Mouse (Mus musculus): ENCODE results near the gene Coro6. TPM values are rescaled to one million over a fixed set of nuclear protein-coding genes. Genes with fewer than 3 reads are reported as not detected.

Coro6 gene
- total RNA-seq (2021): 10 to 100 TPM; 48.9 to 57.9 TPM
- long read RNA-seq, experiment 1, partial matches to known transcripts: 3 of 59 reads
- long read RNA-seq, experiment 1, other reads (novel, unspliced or antisense): 56 of 59 reads
- long read RNA-seq, experiment 2, partial matches to known transcripts: 12 of 67 reads
- long read RNA-seq, experiment 2, other reads (novel, unspliced or antisense): 55 of 67 reads

GRCm38 (mm10) chr11:77462283-77463100 is at the start of gene Coro6:
Gene Coro6 (plus strand): TSS chr11:77462411.
- peak within 1 kb of the TSS; percentile 76 for H3K27ac ChIP-seq

GRCm38 (mm10) chr11:77414141-77414839 is 47.9 kb upstream of the Coro6 start:
- DNase-seq (ENCODE audit: extremely low spot score in 1 of 2, low spot score in 2 of 2): no peak
- no peak overlapping the region for H3K4me3 ChIP-seq
- no peak for TF ChIP-seq CTCF (IDR thresholded peaks at IDR 0.05)
- no peak overlapping the region for H3K27ac ChIP-seq
- intact Hi-C loops (cut with DNase I): no loop called here

More at GRCm38 (mm10) chr11:77462283-77463100, at the start of gene Coro6:
- DNase-seq (ENCODE audit: extremely low spot score in 1 of 2, low spot score in 2 of 2): peak; percentile 50
- intact Hi-C loops (cut with DNase I): no loop called here
- H3K4me3 ChIP-seq: peak within 1 kb of the TSS; percentile 61
- no peak for TF ChIP-seq CTCF (IDR thresholded peaks at IDR 0.05)

GRCm38 (mm10) chr11:77416212-77417000 is 45.8 kb upstream of the Coro6 start:
- intact Hi-C loops (cut with DNase I): no loop called here
- DNase-seq (ENCODE audit: extremely low spot score in 1 of 2, low spot score in 2 of 2): no peak
- no peak overlapping the region for H3K4me3 ChIP-seq
- TF ChIP-seq CTCF (IDR thresholded peaks at IDR 0.05): no peak
- H3K27ac ChIP-seq: no peak overlapping the region

GRCm38 (mm10) chr11:77418021-77418420 is 44.2 kb upstream of the Coro6 start:
- intact Hi-C loops (cut with DNase I): no loop called here
- no peak for TF ChIP-seq CTCF (IDR thresholded peaks at IDR 0.05)
- DNase-seq (ENCODE audit: extremely low spot score in 1 of 2, low spot score in 2 of 2): no peak
- H3K4me3 ChIP-seq: no peak overlapping the region
- no peak overlapping the region for H3K27ac ChIP-seq

GRCm38 (mm10) chr11:77423175-77423859 is 38.9 kb upstream of the Coro6 start:
- intact Hi-C loops (cut with DNase I): no loop called here
- Histone ChIP-seq H3K4me3 (no peak overlapping the region), H3K27ac (no peak overlapping the region)
- no peak for TF ChIP-seq CTCF (IDR thresholded peaks at IDR 0.05)
- no peak for DNase-seq (ENCODE audit: extremely low spot score in 1 of 2, low spot score in 2 of 2)

GRCm38 (mm10) chr11:77428446-77428845 is 33.8 kb upstream of the Coro6 start:
- TF ChIP-seq CTCF (IDR thresholded peaks at IDR 0.05): no peak
- no peak overlapping the region for H3K27ac ChIP-seq
- no peak overlapping the region for H3K4me3 ChIP-seq
- no peak for DNase-seq (ENCODE audit: extremely low spot score in 1 of 2, low spot score in 2 of 2)
- intact Hi-C loops (cut with DNase I): no loop called here

- Histone ChIP-seq H3K4me3 (no peak overlapping the region), H3K27ac (no peak overlapping the region)
- DNase-seq (ENCODE audit: extremely low spot score in 1 of 2, low spot score in 2 of 2): no peak
- intact Hi-C loops (cut with DNase I): no loop called here
- TF ChIP-seq CTCF (IDR thresholded peaks at IDR 0.05): no peak
Measured at GRCm38 (mm10) chr11:77437026-77437425, 25.2 kb upstream of the Coro6 start.

- TF ChIP-seq CTCF (IDR thresholded peaks at IDR 0.05): no peak
- no peak for DNase-seq (ENCODE audit: extremely low spot score in 1 of 2, low spot score in 2 of 2)
- Histone ChIP-seq H3K4me3 (no peak overlapping the region), H3K27ac (no peak overlapping the region)
- intact Hi-C loops (cut with DNase I): no loop called here
Measured at GRCm38 (mm10) chr11:77440081-77440480, 22.1 kb upstream of the Coro6 start.

GRCm38 (mm10) chr11:77441020-77441419 is 21.2 kb upstream of the Coro6 start:
- DNase-seq (ENCODE audit: extremely low spot score in 1 of 2, low spot score in 2 of 2): no peak
- Histone ChIP-seq H3K27ac (no peak overlapping the region), H3K4me3 (no peak overlapping the region)
- intact Hi-C loops (cut with DNase I): no loop called here
- TF ChIP-seq CTCF (IDR thresholded peaks at IDR 0.05): no peak

GRCm38 (mm10) chr11:77442186-77443170 is 19.7 kb upstream of the Coro6 start:
- TF ChIP-seq CTCF (IDR thresholded peaks at IDR 0.05): no peak
- no peak for DNase-seq (ENCODE audit: extremely low spot score in 1 of 2, low spot score in 2 of 2)
- intact Hi-C loops (cut with DNase I): no loop called here
- Histone ChIP-seq H3K27ac (peak overlapping the region; percentile 58; the same call in 1 of the 2 replicates), H3K4me3 (no peak overlapping the region)

All from left cerebral cortex, adult 2 months (tissue).